Mouse (Mus musculus) liver, postnatal 0 days (tissue): ENCODE results near the gene Col8a2.

Experiments
- CTCF ChIP-seq: sonication (generic); IDR thresholded peaks from 2 replicates; pipeline ENCODE4 v1.5.1; 2016; ENCODE audit warnings: antibody characterized with exemption, low read depth
- EP300 ChIP-seq: IDR thresholded peaks from 2 replicates; pipeline ENCODE4 v1.6.1; 2016; ENCODE audit warnings: antibody characterized with exemption, low read depth, mild to moderate bottlenecking

DNA sequence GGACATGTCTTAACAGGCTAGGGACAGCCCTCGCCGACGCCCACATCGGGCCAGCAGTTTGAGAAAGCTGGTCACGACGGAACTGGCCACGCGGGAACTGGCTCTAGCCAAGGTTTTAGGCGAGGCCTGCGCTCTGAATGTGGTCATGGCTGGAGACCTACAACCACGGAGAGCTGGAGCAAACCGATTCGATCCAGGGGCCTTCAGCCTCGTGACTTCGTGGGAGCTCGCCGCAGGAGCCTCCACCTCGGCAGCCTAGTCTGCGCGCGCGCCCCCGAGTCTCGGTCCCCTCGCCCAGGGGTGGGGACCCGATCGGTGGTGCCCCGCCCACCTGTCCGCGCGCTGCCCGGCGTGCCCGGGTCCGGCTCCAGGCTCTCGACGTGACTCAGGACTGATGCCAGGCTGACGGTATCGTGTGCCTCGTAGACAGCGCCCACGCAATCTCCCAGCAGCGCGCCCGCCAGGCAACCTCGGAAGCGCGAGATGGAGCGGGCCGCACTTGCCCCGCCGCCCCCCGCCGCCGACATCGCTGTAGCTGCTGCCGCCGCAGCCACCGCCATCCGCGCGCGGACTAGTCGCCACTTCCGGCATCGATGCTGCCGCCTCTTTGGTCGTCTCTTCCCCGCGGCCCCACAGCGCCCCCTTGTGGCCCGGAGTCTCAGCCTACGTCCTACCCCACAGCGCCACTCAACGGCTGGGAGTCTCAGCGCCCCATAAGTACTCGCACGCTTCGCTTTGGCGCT, 34.7 kb downstream of the Col8a2 start, which contains the start of gene Adprhl2:
- TF ChIP-seq CTCF: peak; percentile 100
- TF ChIP-seq EP300: no peak
